Mouse (Mus musculus): ENCODE data around the gene Pitpnm3.

- TF ChIP-seq CTCF (IDR thresholded peaks at IDR 0.05; ENCODE audit: low read depth) (no peak), EP300 (IDR thresholded peaks at IDR 0.05; ENCODE audit: low read depth) (no peak)
These were observed 92.9 kb downstream of the Pitpnm3 start for GRCm38 (mm10) chr11:72042631-72043030.

All from liver, embryonic 14.5 days (tissue).